Mouse (Mus musculus) liver, embryonic 14.5 days (tissue): ENCODE measurements around the gene G430095P16Rik.

Experiments used
- CTCF ChIP-seq: IDR thresholded peaks from 2 replicates; pipeline ENCODE4 v1.5.1; 2016; ENCODE audit warnings: antibody characterized with exemption, low read depth, control low read depth
- EP300 ChIP-seq: IDR thresholded peaks from 2 replicates; pipeline ENCODE4 v1.6.1; 2016; ENCODE audit warnings: antibody characterized with exemption, low read depth

GRCm38 (mm10) chr8:84689091-84689915, 33.5 kb upstream of the G430095P16Rik start:
- TF ChIP-seq CTCF (0 out of 2 replicates have a peak, but pooled peaks have one; percentile 30), EP300 (peak; percentile 8; the same call in 1 of the 2 replicates)
